Mouse (Mus musculus): Measurements from ENCODE around the gene Gpm6b. TPM values are rescaled to one million over a fixed set of nuclear protein-coding genes. Genes with fewer than 3 reads are reported as not detected.

Gene Gpm6b
- 10 to 100 TPM; 12.4 to 12.9 TPM for total RNA-seq (2021)

DNA sequence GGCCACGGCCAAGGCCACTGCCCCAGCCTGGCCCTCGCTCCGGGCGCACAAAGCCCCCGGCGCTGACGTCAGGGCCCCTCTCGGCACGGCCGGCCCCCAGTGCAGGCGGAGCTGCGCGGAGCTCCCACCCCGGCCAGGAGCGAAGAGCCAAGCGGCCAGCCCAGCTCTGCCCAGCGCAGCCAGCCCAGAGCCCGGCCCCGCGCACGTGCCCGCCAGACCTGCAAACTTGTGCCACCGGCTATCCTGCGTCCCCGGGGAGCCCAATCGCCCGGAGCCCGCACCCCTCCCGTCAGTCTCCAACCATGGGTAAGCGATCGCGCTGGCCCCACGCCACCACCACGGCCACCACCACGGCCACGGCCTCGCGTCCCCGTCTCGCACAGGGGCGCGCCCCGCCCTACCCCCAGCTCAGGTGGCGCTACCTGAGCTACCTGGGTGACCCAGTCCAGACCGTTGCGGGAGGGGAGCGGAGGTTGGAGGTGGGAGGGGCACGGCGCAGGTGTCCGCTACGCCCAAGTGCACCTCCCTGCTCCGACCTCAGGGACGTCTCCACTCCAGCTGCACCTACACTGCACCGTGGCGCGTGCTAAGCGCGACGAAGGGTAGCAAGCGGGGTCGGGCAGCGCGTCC, at the start of gene Gpm6b:
Gene Gpm6b (plus strand): TSS at position 81 of the 630 bp plus-strand sequence.
- intact Hi-C loops (cut with DNase I), result no loop called here
- peak; percentile 21 for DNase-seq (ENCODE audit: low spot score)

- intact Hi-C loops (cut with DNase I), result loop anchor here (10.0 kb wide), 1 partner anchor 58 kb away; no protein-coding TSS in a partner anchor
- DNase-seq (ENCODE audit: low spot score), result no peak
Measured at GRCm38 (mm10) chrX:166196327-166196726, 42.4 kb upstream of the Gpm6b start.

GRCm38 (mm10) chrX:166198266-166198665, 40.4 kb upstream of the Gpm6b start:
- intact Hi-C loops (cut with DNase I), result loop anchor here (10.0 kb wide), 1 partner anchor 57 kb away; no protein-coding TSS in a partner anchor
- no peak for DNase-seq (ENCODE audit: low spot score)

DNA sequence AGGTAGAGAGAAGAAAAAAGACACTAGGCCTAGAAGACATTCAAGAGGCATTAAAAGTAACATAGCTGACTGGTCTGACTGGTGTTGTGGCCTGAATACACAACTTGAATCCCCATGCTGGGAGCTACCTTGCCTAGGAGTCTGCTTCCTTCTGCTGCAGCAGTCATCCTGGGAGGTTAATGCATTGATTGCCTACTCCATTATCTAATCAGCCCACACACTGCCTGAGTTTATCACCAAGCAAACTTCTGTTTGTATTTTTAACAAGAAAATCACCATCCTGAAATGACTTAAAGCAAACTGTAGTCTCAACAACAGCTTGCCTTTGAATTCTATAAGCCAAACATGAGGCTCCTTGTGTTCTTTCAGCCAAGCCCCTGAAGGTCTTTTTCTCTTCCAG, 38.9 kb upstream of the Gpm6b start:
- intact Hi-C loops (cut with DNase I), result loop anchor here (10.0 kb wide), 1 partner anchor 55 kb away; no protein-coding TSS in a partner anchor
- no peak for DNase-seq (ENCODE audit: low spot score)

DNA sequence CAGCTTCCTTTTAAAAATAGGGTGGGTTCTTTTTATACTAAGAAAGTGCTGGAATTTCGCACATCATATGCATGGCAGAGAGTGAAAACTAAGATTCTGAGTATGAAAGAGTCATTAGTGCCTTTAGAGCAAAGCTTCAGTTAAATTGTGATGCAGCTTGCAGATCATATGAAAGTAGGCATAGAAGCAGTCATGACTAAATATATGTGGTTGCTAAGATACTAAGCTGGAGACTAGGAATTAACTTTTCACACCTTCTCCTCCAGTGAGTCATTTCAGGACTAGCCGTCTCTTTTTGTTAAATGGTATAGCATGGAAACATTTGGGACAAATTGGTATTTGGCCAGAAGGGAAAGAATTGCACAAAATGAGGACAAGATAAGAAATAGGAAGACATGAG, 24.1 kb upstream of the Gpm6b start:
- intact Hi-C loops (cut with DNase I), result no loop called here
- DNase-seq (ENCODE audit: low spot score), result no peak

DNA sequence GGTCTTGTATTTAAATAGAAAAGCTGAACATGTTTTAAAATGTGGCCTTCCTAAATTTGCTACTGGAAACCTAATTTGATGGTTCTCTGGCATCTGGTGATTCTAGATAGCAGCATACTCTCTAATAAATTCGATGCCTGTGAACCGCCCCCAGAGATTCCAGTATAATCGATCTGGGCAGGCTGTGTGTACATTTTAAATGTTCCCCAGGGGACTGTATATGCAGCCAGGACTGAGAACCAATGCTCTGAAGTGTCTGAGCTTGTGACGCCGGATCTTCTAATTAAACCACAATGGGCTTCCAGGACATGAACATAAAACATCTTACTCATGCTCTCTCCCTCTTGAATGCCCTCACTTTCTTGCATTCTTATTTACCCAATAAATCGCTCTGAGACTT, 22.5 kb upstream of the Gpm6b start:
- no peak for DNase-seq (ENCODE audit: low spot score)
- intact Hi-C loops (cut with DNase I), result no loop called here

DNA sequence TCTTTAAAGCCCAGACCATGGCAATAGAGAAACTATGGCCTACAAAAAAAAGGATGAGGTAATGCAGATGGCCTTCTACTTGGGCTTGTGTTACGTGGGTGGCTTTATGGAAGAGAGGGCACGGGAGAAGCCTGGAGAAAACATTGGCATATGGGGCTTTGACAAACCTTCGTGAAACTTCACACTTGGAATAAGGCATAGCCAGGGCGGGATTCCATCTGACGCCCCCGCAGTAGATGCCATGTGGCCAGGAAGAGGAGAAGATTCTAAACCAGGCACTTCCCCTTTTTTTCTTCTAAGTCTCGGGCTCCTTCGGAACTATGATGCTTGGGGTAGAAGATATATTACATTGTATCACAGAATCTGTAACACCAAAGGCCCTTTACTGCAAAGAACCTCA, 22.0 kb upstream of the Gpm6b start:
- intact Hi-C loops (cut with DNase I), result no loop called here
- no peak for DNase-seq (ENCODE audit: low spot score)

DNA sequence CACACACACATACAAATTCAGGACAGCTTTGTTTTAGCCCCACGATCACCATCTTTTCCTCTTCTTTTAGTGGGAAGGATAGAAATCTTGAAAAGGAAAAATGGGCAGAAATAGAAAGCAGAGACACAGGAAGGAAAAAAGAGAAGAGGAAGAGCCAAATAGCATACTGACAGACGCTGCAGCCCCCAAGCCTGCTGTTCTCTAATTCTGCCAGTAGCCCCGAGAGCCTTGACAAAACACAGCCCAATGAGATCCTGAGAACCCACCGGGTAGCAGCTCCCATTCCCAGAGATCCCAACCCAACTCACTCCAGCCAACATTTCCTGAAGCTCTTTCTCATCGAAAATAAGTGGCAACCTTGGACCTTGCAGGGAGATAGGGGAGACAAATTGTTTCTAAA, 19.4 kb upstream of the Gpm6b start:
- DNase-seq (ENCODE audit: low spot score), result no peak
- intact Hi-C loops (cut with DNase I), result no loop called here

- intact Hi-C loops (cut with DNase I), result no loop called here
- DNase-seq (ENCODE audit: low spot score), result no peak
Measured at GRCm38 (mm10) chrX:166226856-166227255, 11.9 kb upstream of the Gpm6b start.

- DNase-seq (ENCODE audit: low spot score), result no peak
- intact Hi-C loops (cut with DNase I), result no loop called here
Measured at GRCm38 (mm10) chrX:166229750-166230149, 9.0 kb upstream of the Gpm6b start.

- intact Hi-C loops (cut with DNase I), result no loop called here
- DNase-seq (ENCODE audit: low spot score), result no peak
Measured at GRCm38 (mm10) chrX:166230515-166231267, 8.0 kb upstream of the Gpm6b start.

DNA sequence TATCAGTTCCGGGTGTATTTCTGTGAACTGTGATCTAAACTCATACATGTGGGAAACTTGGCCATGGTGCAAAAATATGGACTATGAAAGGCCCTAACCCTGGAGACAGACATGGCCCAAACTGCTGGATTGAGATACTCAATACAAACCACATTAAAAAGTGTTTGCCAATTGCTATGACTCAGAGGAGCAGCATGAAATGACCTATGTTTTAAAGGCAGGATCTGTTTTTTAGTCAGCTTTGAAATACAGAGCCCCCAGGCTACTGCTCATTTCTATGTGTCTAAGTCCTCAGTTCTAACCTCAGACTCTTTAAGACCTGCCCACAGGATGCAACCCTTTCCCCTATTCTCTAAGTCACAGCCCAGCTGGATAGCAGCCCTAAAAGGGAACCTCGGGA, 2.6 kb upstream of the Gpm6b start:
- intact Hi-C loops (cut with DNase I), result no loop called here
- DNase-seq (ENCODE audit: low spot score), result no peak

- intact Hi-C loops (cut with DNase I), result no loop called here
- no peak for DNase-seq (ENCODE audit: low spot score)
Measured at GRCm38 (mm10) chrX:166239520-166239919, 809 bp downstream of the Gpm6b start.

DNA sequence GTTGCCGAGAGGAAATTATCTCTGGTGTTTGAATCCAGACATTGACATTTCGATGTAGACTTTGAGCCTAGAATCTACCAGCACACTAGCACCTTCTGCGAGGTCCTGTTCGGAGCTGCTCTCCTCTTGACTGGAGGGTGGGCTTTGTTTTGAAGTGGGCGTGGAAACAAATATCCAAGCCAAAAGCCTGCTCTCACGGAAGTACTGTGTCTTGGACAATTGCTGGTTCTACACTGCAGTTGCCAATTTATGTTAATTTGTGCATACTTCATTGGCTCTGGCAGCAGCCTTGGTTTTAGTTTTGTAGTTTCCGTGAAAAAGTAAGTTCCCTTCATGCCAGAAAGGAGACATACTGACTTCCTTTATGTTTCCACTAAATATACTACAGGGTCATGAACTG, 2.0 kb downstream of the Gpm6b start:
- no peak for DNase-seq (ENCODE audit: low spot score)
- intact Hi-C loops (cut with DNase I), result no loop called here

GRCm38 (mm10) chrX:166243261-166243885, 4.7 kb downstream of the Gpm6b start:
- DNase-seq (ENCODE audit: low spot score), result no peak
- intact Hi-C loops (cut with DNase I), result no loop called here

- DNase-seq (ENCODE audit: low spot score), result no peak
- intact Hi-C loops (cut with DNase I), result no loop called here
Measured at GRCm38 (mm10) chrX:166271489-166271888, 32.8 kb downstream of the Gpm6b start.

DNA sequence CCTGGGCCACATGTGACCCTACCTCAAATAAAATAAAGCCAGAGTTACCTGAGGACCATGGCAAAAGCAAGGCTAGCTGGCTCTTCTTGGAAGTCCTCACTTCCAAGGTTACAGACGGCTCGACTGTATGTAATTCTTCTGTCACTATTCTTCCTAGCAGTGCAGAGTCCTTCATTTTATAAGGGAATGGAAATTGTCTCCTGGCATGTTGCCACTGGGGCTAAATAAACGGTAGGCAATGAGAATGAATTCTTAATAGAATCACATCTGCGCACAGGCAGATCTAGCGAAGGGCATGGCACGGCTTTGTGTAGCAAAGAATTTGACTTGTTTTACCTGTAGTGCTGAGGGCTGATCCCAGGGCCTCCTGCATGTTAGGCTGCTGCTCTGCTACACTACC, 33.9 kb downstream of the Gpm6b start:
- intact Hi-C loops (cut with DNase I), result no loop called here
- DNase-seq (ENCODE audit: low spot score), result no peak

- DNase-seq (ENCODE audit: low spot score), result peak; percentile 15
- intact Hi-C loops (cut with DNase I), result no loop called here
Measured at GRCm38 (mm10) chrX:166279861-166280260, 41.1 kb downstream of the Gpm6b start.

GRCm38 (mm10) chrX:166286760-166287483, 48.2 kb downstream of the Gpm6b start:
- DNase-seq (ENCODE audit: low spot score), result no peak
- intact Hi-C loops (cut with DNase I), result no loop called here

DNA sequence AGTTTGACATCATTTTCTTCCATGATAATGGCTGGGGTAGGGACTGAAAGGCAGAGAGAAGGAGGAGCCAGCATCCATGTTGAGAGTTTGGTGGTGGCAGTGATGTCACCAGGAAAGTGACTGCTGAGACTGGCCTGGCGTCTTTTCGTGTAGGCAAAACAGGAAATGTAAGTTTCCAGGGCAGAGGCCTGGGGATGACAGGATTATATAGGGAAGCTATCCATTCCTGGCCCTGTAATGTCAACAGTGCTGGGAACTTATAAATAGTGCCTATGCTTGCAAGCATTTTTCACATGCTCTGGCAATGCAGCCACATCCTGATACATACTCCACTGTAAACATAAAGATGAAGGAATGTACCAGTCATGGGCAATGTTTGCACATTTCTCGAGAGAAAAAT, 52.6 kb downstream of the Gpm6b start:
- no peak for DNase-seq (ENCODE audit: low spot score)
- intact Hi-C loops (cut with DNase I), result no loop called here

Data from heart, postnatal 25 days (tissue).